Mouse (Mus musculus) megakaryocyte, embryonic 14.5 days (primary cell): ENCODE measurements around the gene Ncoa6.

ENCODE experiments used
- FLI1 ChIP-seq: IDR thresholded peaks from 2 replicates; pipeline ENCODE4 v1.6.1; 2012; ENCODE audit warnings: low read length, inconsistent platforms, mixed read lengths
- GATA1 ChIP-seq: IDR thresholded peaks from 3 replicates; pipeline ENCODE4 v1.6.1; 2012; ENCODE audit warnings: mixed read lengths, low read length, inconsistent platforms, borderline replicate concordance

DNA sequence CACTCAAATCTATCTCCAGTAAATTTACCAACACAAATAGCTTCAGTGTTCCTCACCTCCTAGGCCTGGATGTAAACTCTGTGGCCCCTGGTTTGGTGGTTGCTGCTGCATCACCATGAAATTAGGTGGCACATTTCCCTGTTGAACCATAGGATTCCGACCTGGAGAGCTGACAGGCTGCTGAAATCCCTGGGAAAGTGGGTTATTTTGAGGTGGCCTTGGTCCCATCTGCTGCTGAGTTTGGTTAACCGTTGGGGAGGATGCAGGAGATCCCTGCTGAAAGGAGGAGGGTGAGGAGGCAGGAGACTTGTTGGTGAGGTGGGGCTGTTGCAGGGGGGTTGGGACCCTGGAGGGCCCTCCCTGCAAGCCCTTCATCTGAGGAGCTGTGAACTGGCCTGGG, 52.8 kb downstream of the Ncoa6 start:
- TF ChIP-seq FLI1 (no peak), GATA1 (no peak)
